Mouse (Mus musculus): ENCODE measurements around the gene Rassf3.

Gene Rassf3

GRCm38 (mm10) chr10:121429089-121429488 is 47.1 kb downstream of the Rassf3 start:
- DNase-seq: peak; percentile 60 to 81

- no peak for DNase-seq
Measured at GRCm38 (mm10) chr10:121428011-121428711, 48.0 kb downstream of the Rassf3 start.

DNA sequence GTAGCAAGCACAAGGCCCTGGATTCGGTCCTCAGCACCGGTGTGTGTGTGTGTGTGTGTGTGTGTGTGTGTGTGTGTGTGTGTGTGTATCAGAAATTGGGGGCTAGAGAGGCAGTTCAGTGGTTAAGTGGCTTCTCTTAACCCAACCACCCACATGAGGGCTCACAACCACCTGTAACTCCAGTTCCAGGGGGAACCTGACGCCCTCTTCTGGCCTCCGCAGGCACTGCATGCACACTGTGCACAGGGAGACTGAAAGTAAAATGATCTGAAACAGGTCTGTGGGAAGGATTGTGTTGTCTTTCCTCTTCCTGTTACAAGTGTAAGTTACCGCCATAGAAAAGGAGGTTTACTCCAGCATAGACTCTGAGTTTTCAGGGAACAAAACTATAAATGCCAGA is 49.0 kb downstream of the Rassf3 start:
- peak in 1 of 2 experiments; percentile 56 for DNase-seq

- DNase-seq: peak; percentile 78 to 79
Measured at GRCm38 (mm10) chr10:121426458-121427070, 49.6 kb downstream of the Rassf3 start.

- no peak for DNase-seq
Measured at GRCm38 (mm10) chr10:121425506-121426025, 50.6 kb downstream of the Rassf3 start.

DNA sequence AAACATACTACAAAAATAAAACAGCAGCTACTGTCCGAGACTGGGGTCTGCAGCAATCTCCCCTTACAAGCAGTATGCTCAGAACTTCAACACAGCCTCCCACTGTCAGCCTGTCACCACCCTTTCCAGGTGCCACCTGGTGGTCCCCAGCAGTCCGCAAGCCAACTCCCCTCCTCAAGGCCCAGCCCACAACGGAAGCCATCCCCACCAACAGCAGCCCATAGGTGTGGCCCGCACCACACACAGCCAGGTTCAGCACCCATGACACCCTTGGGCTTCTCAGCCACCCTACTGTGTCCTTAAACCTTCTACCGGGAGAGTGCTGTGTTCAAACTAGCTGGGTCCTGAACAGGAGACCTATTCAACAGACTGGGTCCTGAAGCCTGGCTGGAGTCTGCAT is 51.1 kb downstream of the Rassf3 start:
- no peak for DNase-seq

GRCm38 (mm10) chr10:121424455-121424854 is 51.7 kb downstream of the Rassf3 start:
- no peak for DNase-seq

DNA sequence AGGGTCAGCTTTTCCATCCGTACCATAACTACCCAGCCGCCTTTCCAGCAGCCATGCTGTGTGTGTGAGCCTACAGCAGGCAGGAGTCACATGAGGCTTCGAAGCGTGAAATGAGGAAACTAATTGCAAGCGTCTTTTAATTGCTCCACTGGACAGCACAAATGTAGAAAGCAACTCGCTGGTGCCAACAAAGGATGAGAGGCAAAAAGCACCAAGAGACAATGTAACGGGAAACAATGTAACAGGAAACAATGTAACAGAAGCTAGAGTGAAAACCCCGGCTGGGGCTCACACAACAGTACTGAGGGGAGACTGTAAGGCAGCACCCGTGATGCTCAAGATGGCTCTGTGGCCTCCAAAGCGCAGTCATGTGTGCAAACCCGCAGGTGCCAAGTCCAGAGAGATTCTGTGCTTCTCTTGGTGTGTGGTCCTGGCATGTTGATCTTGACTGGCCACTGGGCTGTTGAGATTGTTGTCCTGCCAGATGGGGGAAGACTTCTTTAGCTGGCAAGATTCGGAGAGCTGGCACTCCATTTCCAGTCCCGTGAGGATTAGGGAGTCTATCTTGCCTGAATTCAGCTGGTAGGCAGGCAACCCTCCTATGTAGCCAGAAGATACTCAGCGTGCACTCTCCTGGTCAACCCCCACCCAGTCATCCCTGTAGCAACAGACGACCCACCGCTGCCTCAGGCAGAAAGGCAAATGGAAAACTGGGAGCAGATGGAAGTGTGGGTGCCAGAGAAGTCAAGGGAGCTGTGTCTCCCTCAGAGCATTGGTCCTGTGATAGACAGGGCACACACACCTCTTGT is 52.4 kb downstream of the Rassf3 start:
- peak in 1 of 2 experiments; percentile 59 for DNase-seq

DNA sequence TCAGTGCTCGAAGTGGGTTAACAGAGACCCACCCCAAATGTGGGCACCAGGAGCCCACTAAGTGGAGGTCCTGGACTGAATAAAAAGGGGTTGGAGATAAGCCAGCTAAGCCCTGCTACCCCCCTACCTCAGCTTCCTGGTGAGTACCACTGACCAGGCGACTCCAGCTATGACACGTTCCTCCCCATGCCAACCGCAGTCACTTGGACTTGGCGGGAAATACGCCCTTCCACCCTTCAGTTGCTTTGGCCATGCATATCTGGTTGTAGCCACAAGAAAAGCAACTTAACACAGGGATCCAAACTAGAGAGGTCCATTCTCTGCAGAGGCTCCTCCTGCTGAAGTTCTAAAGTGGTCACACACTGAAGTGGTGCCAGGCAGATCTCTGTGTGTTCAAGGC is 53.9 kb downstream of the Rassf3 start:
- DNase-seq: peak in 1 of 2 experiments; percentile 46

DNA sequence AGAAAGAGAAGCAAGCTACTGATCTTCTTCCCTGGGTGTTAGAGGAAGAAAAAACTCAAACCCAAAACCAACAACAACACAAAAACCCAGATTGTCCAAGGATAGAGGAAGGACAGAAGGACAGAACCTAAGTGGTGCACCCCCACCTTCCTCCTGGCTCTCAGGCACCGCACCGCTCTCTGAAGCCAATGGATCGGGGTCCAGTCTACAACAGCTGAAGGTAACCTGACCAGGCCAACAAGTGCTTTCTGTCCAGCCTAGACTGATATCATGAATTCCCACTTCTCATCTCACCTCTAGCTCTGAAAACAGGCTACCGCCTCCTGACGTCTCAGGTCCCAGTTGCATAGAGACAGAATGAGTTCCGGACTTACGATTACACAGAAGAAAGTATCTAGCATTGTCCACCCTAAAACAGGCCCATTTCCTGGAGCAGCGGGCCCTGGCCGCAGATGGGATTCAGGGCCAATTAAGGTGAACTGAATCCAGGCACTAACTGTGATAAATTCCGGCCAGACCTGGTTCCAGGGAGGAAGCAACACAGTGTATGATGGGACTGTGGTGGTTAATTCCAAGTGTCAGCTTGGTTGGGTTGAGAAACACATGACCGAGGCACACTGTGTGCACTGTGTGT is 54.4 kb downstream of the Rassf3 start:
- DNase-seq: peak in 1 of 2 experiments; percentile 43

GRCm38 (mm10) chr10:121421023-121421422 is 55.1 kb downstream of the Rassf3 start:
- DNase-seq: peak in 1 of 2 experiments; percentile 36

GRCm38 (mm10) chr10:121419640-121420470 is 56.3 kb downstream of the Rassf3 start:
- DNase-seq: peak in 1 of 2 experiments; percentile 65

DNA sequence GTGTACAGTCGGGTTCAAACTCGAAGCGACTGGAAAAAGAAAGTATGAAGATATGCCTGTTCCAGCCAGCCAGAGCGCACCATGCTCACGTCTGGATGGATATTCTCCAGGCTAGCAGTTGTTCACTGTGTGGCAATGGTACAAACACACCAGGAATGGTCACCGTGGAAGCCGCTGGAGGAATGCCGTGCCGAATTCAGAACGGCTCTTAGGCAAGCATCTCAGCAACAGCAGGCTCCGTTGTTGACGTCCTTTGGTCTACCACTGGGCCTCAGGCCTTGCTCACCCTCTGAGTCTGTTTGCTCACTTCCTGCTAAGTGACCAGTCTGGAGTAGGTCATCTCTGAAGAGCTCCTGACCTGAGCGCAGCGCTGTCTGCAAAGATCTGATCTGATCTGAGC is 57.3 kb downstream of the Rassf3 start:
- no peak for DNase-seq

DNA sequence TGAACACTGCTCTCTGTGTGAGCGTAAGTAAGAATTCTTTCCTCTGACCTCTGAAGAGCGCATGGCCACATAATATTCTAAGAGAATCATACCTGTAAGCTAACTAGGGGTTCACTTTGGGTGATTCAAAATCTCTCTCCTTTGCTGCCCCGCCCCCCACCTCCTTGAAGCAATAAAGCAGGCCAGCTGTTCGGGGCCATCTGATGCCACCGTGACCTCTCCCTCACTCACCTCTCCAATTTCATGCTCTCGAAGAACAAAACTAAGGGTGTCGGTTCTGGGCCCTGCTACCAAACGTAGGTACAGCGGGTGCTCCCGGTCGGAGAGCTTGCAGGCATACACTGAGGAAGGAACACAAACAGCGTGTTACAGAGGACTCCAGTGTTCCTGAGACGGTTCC is 62.0 kb downstream of the Rassf3 start:
- no peak for DNase-seq

GRCm38 (mm10) chr10:121412824-121413223 is 63.3 kb downstream of the Rassf3 start:
- peak; percentile 46 to 77 for DNase-seq

- peak in 1 of 2 experiments; percentile 51 for DNase-seq
Measured at GRCm38 (mm10) chr10:121411721-121412455, 64.3 kb downstream of the Rassf3 start.

GRCm38 (mm10) chr10:121409717-121410116 is 66.4 kb downstream of the Rassf3 start:
- peak; percentile 56 to 64 for DNase-seq

GRCm38 (mm10) chr10:121403946-121404345 is 72.2 kb downstream of the Rassf3 start:
- no peak for DNase-seq

- no peak for DNase-seq
Measured at GRCm38 (mm10) chr10:121403104-121403503, 73.0 kb downstream of the Rassf3 start.

GRCm38 (mm10) chr10:121401005-121401404 is 75.1 kb downstream of the Rassf3 start:
- DNase-seq: peak in 1 of 2 experiments; percentile 48

DNA sequence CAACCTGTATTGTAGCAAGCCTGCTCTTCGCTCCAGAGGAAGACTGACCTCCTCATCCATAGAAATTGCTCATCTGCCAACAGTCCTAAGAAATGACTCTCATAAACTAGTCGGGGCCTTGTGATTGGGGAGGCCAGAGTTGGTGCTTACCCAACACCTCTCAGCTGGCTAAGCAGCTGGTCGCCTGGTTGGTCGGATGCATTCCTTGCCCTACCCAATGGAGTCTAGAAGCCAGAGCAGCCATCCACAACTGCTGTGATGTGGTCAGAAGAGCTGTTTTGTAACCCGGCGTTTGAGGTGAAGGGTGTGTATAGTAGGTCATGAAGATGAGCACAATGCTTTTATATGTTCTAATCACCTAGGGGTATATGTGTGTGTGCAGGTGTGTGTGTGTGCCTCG is 77.5 kb downstream of the Rassf3 start:
- no peak for DNase-seq
